Mouse (Mus musculus): ENCODE data around the gene Gm20481. TPM values are rescaled to one million over a fixed set of nuclear protein-coding genes. Genes with fewer than 3 reads are reported as not detected.
"Not testable (repeated sequence)": the region's sequence is repeated elsewhere in the genome, so short reads cannot be mapped to it uniquely, and the experiment has no call there.

The Gm20481 gene
- total RNA-seq (2022), result under 1 TPM in 1 of 4 experiments, not detected in 3; 0.73 TPM

DNA sequence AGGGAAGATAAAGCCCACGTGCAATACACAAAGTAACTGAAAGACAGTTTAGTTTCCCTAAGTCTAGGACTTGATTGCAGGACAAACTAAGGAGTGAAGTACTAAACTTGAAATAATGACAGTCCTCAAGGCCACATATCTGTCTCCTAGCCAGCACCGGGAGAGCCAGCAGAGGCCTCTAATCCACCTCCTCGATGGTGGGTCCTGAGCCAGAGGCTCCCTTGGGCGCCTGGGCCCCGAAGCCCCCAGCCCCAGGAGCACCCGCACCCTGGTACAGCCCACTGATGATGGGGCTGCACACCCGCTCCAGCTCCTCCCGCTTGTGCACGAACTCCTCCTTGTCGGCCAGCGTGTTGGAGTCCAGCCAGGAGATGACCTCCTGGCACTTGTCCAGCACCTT is at the start of gene Gm20481:
Gene Gm20481 (plus strand): TSS at position 91 of the 400 bp plus-strand sequence.
- DNase-seq, result not testable (repeated sequence)

DNA sequence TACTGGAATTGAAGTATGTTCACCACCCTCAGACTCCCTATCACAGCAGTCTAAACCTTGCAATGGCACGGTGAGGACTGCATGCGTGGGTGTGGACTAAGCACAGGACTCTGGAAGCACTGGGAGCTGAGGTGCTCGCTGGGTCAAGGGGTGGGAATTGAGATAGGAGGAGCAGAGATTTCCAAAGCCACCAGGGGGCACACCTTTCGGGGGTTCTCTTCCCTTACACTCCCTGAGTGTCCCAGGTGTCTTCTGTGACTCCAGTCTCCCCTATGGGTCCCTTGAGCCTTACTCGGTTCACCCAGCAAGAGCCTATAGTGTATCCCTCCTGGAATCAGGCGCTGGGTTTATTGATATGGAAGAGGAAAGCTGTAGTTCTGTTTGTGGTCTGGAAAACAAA is 46.8 kb upstream of the Gm20481 start:
- no peak for DNase-seq

DNA sequence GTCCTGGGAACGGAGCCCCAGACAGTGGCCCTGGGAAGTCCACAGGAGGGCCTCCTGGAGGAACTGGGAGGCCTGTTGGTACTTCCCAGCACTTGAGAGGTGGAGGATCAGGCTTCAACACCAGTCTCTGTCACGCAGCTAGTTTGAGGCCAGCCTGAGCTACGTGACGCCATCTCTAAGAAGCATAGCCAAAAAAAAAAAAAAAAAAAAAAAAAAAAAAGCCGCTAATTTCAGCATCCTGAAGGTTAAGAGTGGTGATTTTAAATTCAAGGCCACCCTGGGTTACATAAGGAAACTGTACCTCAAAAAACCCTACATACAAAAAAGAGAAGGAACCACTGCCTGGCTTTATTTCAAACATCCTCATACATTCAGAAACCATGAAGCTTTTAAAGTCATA is 45.5 kb upstream of the Gm20481 start:
- no peak for DNase-seq

DNA sequence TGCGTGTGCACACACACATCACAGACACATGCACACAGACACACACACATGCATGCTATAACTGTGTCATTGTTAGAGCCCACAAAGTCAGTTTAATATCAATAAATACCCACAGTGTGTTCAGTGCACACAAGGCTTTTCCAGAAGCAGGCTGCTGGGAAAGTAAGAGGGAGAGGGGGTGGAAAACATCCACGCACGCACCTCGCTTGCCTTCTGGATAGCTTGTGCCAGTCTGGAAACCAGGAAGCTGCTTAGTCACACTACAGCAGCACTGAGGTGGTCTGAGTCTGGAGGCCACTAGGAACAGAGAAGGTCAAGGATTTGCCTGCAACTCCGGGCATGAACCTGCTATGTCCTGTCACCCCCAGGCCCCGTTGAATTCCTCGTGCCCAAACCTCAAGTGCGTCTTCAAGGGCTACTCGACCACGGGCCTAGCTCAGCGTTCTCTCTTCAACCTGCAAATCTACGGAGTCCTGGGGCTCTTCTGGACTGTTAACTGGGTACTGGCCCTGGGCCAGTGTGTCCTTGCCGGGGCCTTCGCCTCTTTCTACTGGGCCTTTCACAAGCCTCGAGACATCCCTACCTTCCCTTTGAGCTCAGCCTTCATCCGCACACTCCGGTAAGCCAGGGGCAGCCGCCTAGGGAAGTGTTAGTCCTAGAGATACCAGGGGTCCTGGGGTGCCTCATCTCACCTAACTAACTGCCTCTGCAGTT is 42.2 kb upstream of the Gm20481 start:
- DNase-seq, result no peak

DNA sequence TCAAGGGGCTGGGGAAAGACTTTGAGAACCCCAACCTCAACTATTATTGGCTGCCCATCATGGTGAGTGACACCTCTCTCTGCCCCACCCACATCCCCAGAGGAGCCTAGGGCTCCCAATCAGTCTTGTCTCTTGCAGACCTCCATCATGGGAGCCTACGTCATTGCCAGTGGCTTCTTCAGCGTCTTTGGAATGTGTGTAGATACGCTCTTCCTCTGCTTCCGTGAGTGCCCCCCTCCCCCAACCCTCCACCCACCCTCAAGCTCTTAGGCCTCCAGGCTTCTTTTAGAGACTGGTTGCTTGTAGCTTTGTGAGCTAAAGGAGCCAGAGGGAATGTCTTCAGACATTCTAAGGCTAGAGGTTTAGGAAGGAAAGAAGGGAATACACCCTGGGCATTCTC is 40.9 kb upstream of the Gm20481 start:
- no peak for DNase-seq

DNA sequence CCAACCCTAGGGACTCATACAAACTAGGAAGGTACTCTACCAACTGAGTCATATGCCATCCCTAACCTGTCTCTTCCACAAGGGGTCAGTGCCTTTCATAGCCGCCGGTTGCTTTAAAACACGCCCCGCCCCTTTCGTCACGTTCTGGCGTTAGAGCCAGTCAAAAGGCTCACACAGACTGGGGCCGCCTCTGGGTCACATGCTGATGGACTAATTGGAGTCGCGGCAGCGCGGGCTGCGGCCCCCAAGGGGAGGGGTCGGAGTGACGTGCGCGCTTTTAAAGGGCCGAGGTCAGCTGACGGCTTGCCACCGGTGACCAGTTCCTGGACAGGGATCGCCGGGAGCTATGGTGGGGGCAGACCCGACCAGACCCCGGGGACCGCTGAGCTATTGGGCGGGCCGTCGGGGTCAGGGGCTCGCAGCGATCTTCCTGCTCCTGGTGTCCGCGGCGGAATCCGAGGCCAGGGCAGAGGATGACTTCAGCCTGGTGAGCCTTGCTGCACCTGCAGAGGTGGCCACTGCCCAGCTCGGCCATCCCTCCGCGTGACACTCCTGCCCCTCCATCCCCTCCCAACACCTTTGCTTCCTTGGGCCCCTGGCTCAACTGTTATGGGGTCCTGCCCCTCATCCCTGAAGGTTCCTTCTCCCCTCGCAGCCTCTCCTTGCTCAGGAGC is 38.5 kb upstream of the Gm20481 start, which contains the start of gene Neu1:
Gene Neu1 (plus strand): TSS at position 193 of the 674 bp plus-strand sequence.
- DNase-seq, result peak; percentile 99

DNA sequence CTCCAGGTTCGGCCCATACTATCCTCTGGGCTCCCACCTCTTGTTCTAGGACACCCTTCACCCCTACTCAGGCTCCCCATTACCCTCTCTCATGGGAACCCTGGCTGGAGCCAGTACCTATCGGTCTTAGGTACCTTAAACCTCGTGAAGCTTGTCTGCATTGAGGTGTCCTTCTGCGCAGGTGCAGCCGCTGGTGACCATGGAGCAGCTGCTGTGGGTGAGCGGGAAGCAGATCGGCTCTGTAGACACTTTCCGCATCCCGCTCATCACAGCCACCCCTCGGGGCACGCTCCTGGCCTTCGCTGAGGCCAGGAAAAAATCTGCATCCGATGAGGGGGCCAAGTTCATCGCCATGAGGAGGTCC is 38.0 kb upstream of the Gm20481 start:
- DNase-seq, result no peak

DNA sequence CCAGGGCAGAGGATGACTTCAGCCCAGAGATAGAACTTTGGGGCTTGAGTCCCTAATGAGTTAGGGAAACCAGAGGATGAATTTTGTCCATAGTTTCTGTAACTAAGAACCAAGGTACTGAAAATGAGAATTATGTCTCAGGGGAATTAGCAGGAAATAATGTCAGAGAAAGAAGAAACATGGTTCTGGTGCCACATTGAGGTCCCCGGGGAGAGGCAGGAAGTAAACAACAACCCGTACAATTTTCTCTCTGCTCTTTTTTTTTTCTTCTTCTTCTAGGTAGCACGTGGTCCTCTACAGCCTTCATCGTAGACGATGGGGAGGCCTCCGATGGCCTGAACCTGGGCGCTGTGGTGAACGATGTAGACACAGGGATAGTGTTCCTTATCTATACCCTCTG is 37.4 kb upstream of the Gm20481 start:
- DNase-seq, result no peak

DNA sequence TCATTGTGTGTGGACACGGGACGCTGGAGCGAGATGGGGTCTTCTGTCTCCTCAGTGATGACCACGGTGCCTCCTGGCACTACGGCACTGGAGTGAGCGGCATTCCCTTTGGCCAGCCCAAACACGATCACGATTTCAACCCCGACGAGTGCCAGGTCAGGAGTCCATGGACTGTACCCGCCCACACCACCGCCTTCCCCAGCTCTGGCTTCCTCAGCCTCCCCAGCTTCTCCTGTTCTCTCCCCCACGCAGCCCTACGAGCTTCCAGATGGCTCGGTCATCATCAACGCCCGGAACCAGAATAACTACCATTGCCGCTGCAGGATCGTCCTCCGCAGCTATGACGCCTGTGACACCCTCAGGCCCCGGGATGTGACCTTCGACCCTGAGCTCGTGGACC is 35.7 kb upstream of the Gm20481 start:
- no peak for DNase-seq

DNA sequence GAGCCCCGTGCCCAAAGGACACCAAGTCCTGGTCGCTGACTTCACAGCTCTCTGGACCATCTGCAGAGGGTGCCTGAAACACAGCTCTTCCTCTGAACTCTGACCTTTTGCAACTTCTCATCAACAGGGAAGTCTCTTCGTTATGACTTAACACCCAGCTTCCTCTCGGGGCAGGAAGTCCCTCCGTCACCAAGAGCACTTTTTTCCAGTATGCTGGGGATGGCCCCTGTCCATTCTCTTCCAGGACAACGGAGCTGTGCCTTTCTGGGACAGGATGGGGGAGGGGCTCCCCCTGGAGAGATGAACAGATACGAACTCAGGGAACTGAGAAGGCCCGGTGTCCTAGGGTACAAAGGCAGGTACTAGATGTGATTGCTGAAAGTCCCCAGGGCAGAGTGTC is 34.9 kb upstream of the Gm20481 start:
- DNase-seq, result no peak

DNA sequence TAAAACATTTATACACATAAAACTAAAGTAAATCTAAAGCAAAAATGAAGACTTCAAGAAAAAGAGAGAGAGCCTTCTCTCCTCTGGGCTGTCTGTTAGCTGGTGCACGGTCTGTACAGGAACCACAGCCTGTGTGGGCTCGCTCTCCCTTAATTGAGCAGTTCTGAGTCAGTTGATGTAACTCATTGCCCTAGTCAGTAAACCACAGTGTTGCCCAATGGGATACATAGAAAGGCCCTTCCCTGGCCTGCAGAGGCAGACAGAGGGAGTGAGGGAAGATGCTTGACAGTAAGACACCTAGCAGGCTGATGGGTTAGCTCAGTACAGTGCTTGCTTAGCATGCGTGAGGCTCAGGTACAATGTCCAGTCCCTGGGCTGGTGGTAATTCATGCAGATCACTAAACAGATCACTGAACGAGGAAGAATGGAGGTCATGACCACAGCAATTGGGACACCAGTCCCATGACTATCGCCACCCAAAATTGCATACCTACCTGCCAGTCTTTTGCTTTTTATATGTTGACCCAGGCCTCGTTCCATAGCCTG is 31.7 kb upstream of the Gm20481 start:
- no peak for DNase-seq

DNA sequence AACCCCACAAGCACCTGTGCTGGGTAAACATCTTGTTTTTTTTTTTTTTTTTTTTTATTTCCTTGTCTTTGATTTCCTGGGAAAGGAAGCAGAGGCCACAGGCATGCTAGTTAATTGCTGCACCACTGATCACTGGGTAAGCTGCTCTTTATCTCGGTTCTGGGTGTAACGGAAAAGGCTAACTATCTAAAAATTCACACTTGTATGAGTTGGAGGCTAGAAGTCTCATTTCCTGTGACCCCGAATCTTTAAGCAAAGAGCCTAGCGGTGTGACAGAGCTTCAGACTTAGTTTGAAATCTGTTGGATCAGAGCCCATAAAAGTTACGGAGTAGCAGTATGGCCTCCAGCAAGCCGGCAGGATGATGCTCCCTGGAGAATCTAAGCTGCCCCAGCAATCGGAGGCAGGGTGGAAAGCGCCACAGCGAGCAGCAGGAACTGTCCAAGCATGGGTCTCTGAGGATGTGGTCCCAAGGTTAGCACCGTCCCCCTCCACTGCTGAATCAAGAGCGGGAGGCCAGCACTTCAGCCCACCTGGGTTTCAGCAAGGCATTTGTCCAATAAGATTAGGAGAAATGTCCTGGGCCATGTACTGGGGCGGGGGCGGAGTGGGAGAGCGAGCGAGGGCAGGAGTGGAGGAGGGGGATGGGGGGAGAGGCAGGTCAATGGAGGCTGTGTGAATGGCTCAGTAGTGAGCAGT is 28.2 kb upstream of the Gm20481 start:
- no peak for DNase-seq

DNA sequence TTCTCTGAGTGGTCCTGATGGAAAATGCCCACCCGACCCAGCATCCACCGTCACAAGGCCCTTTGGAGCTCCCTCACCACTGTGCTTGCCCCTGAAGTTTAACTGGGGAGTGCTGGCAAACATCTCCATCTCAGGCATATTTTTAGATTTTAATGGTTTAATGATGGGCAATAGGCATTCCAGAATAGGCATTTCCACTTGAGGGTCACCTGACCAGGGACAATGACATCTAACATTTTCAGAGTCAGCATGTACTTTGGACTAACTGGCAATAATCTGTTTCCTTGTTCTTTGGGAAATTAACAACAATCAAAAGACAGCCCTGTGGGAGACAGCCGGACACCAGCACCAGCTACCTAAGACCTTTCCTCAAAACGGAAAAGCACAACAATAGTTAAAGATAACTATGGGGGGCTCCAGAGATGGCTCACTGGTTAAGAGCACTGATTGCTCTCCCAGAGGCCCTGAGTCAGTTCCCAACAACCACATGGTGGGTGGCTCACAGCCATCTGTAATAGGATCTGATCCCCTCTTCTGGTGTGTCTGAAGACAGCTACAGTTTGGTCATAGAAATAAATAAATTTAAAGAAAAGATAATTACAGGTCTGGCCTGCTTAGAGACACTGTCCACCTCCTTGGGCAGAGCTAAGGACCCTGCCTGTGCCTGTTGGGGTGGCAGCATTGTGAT is 26.4 kb upstream of the Gm20481 start:
- DNase-seq, result no peak

DNA sequence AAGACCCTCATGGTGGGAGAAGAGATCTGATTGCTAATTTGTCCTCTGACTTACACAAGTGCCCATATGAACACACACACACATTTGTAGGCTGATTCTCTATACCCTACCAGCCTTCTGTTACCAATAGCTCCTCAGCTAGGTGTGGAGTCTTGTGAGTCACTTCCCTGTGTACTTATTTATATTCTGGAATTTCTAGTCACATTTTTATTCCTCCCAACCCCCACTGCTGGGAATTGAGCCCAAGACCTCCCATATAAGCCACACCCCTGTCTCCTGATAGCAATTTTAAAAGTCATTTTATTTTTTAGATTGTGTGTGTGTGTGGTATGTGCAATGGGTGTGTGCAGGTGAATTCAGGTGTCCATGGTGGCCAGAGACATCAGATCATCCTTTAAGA is 25.4 kb upstream of the Gm20481 start:
- DNase-seq, result no peak

DNA sequence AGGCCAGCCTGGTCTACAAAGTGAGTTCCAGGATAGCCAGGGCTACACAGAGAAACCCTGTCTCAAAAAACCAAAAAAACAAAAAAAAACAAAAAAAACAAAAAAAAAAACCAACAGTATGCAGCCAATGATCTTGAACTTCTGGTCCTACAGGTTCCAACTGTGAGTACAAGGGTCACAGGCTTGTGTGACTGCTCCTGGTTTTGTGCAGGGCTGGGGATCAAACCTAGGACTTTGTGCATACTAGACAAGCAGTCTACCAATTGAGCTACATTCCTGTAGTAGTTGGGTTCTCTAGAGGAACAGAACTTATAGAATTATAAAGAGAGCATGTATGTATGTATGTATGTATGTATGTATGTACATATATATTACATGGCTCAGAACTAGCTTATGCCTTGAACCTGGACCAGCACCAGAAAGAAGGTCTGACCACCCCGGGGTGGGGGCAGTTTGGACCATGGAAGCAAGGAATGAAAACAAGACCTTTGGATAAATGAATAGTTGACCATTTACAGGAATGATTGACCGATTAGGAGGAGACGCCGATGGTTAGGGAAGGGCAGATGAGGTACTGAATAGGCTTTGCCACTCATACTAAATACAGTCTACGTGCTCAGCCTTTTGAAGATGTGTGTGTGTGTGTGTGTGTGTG is 23.1 kb upstream of the Gm20481 start:
- no peak for DNase-seq

DNA sequence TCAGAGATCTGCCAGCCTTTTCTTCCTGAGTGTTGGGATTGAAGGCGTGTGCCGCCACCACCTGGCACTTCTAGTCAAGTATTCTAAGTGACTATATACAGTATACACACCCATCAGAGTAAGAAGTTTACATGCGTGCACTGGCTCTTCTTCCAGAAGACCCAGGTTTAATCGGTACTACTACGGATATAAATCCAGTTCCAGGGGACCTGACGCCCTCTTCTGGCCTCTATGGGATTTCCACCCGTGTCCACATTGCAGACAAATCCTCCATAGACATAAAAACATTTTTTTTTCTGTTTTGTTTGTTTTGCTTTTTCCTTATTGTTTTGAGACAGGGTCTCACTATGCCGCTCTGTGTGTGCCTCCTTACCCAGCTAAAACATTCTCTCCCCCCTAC is 22.1 kb upstream of the Gm20481 start:
- DNase-seq, result no peak

DNA sequence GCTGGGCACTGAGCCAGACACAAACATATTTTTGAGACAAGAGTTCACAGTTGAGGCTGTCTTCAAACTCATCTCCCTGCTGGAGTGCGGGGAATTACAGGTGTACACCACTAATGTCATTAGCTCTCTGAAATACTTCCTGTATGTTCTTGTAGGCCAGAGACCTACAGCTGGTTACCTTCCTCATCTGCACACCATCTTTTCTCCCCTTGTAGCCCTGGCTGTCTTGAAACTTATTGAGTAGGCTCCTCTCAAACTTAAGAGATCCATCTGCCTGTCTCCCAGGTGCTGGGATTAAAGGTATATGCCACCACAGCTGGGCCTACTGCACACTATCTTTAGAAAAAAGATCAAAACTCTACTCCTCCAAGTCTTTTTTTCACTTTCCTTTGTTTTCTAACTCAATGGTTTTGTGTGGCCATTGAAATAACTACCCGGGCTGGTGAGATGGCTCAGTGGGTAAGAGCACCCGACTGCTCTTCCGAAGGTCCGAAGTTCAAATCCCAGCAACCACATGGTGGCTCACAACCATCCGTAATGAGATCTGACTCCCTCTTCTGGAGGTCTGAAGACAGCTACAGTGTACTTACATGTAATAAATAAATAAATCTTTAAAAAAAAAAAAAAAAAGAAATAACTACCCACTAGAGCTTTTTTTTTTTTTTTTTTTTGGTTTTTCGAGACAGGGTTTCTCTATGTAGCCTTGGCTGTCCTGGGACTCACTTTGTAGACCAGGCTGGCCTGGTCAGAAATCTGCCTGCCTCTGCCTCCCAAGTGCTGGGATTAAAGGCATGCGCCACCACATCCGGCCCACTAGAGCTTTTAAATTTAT is 20.8 kb upstream of the Gm20481 start:
- not testable (repeated sequence) for DNase-seq

DNA sequence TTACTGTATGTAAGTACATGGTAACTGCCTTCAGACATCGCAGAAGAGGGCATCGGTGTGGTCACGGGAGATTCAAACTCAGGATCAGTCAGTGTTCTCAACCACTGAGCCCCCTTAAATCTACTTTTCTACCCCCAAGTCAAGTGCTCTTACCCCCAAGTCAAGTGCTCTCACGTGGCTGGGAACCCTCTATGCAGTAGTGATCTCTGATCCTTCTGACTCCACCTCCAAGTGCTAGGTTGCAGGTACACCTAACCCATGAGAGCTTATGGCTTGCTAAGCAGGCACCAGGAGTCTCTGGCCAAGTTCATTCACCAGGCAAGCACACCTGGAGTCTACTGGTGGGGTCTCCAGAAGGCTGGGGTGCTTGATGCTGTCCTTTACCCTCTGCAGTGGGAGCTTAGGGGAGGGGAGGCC is 20.2 kb upstream of the Gm20481 start:
- no peak for DNase-seq

DNA sequence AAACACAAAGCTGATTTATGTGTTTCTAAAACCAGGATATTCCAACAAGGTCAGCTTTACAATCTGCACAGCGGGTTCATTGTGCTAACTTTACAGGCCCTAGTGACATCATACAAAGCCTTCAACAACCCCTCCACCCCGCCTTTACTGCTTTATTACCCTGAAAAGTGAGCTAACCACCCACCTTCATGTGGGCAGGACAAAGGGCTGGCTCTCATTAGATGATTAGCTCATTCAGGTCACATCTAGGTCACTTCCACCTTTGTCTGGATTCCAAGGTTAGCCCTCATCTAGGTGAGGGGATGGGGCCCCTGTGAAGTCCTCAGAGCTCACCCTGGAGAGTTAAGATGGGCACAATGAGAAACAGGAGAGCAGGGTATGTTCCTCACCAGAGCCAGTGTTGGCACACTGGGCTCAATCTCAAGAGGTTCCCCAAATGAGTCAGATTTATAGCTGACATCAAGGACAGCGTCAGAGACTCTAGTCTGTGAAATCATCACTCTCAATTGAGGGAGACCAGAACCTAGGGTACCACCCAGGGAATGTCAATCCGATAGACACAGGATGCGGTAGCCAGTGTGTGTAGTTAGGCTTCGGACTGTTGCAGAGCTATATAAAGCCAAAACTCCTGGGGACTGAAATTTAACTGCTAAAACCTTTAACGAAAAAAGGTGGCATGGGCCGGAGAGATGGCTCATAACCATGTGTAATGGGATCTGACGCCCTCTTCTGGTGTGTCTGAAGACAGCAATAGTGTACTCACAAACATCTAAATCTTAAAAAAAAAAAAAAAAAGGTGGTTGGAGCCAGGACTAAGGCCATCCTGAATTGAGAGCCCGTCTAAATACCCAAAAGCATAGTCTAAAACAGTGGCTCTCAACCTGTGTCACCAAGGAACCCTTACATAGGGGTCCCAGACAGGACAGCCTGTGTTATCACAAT is 18.9 kb upstream of the Gm20481 start:
- no peak for DNase-seq
